Mouse (Mus musculus): ENCODE measurements around the gene Rnpepl1. TPM values are rescaled to one million over a fixed set of nuclear protein-coding genes. Genes with fewer than 3 reads are reported as not detected.

The Rnpepl1 gene
- polyA plus RNA-seq, 1 experiment = 30.9 TPM

DNA sequence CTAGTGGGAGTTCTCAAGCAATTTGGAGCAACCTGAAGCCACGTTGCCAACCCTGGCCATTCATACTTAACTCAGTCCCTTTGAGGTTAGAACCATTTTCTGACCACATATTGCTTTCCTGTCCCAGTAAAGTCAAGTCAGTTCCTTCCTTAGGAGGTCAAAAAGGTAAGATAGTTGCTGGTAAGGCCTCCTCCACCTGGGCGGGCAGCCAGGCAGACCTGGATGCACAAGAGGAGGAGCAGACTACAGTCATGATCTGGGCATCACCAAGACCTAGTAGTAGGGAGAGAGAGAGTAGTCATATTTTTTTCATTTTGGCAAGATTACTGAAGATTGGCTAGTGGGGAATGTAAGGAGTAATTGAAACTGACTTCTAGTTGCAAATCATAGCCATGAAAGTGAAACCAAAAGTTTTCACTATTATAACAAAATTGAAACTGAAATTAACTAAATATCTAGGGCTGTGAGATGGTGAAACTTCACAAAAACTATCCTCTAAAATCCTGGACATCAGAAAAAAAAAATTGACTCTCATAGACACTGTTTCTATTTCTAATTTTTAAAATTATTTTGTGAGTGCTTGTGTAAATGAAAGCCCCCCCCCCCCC, 4.8 kb upstream of the Rnpepl1 start:
- no peak for TF ChIP-seq CTCF (IDR thresholded peaks at IDR 0.05; ENCODE audit: borderline replicate concordance, insufficient read depth, low read length)
- no peak for TF ChIP-seq POLR2A (IDR thresholded peaks at IDR 0.05; ENCODE audit: low read depth, low read length)
- H3K27ac ChIP-seq (ENCODE audit: insufficient read depth, low read length) = no peak overlapping the region
- H3K4me3 ChIP-seq (ENCODE audit: insufficient read depth, low read length) = no peak overlapping the region
- H3K4me1 ChIP-seq (ENCODE audit: control insufficient read depth, insufficient read depth, low read length) = peaks cover 14% of the 10 kb centered on the region

DNA sequence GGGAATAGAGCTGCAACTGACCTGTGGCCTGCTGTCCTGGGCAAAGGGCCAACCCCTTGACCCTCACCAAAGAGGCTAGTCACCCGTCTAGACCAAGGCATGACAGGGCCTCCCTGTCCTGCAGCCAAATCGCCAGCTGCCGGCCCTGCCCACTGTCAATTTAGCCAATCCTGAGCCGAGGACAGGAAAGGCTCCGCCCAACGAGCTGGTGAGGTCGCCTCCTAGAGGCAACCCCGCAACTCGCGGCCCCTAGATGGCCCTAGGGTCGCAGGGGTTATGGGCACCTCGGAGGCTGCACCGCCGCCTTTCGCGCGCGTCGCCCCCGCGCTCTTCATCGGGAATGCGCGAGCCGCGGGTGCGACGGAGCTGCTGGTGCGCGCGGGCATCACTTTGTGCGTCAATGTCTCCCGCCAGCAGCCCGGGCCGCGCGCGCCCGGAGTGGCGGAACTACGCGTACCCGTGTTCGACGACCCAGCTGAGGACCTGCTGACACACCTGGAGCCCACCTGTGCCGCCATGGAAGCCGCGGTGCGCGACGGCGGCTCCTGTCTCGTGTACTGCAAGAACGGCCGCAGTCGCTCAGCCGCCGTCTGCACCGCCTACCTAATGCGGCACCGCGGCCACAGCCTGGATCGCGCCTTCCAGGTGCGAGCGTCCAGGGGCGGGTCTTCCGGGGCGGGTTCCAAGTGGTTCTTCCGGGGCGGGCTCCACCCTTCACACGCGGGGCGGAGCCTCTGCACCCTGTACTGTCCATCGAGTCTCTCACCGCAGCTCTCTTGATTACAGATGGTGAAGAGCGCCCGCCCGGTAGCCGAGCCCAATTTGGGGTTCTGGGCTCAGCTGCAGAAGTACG, 3.6 kb upstream of the Rnpepl1 start, which contains the start of gene Dusp28:
Dusp28 (plus strand) TSS at position 203 of the 853 bp plus-strand sequence.
- peaks cover 14% of the 10 kb centered on the region for H3K4me1 ChIP-seq (ENCODE audit: control insufficient read depth, insufficient read depth, low read length)
- peak within 1 kb of the TSS; percentile 63 for H3K4me3 ChIP-seq (ENCODE audit: insufficient read depth, low read length)
- H3K27ac ChIP-seq (ENCODE audit: insufficient read depth, low read length) = peak within 1 kb of the TSS; percentile 37; the same call in 1 of the 2 replicates
- peak; percentile 70 for TF ChIP-seq POLR2A (IDR thresholded peaks at IDR 0.05; ENCODE audit: low read depth, low read length)
- TF ChIP-seq CTCF (IDR thresholded peaks at IDR 0.05; ENCODE audit: borderline replicate concordance, insufficient read depth, low read length) = 0 out of 2 replicates have a peak, but pooled peaks have one; percentile 7

DNA sequence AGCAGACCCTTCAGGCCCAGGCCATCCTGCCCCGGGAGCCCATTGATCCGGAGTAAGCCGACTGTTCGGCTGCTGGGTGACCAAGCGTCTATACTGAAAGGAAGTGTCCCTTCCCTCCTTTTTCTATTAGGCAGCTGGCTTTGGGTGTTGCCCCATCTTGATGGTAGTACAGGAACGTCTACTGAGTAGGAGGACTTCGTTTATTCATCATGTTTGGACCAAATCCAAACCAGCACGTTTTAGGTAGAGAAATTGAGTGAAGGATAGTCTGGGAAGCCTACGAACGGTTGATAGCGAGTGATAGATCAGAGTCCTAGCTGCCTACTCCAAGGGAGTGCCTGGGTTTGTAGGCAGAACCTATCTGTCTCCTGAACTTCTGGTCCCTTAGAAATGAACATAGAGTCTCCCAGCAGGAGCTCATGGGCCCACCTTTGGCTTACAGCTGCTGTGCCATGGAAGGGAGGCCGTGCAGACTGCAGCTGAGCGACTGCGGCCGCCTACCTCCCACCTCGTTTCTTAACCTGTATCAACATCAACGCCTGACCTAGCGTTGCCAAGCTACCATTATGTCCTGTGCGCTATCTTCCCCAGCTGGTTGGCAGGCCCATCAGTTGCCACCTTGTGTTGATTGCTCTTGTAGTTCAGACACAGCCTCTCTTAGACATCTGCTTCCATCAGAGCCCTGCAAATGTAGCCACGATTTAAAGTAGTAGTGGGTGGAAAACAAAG, 2.8 kb upstream of the Rnpepl1 start:
- Histone ChIP-seq H3K4me1 (ENCODE audit: control insufficient read depth, insufficient read depth, low read length) (peaks cover 14% of the 10 kb centered on the region), H3K4me3 (ENCODE audit: insufficient read depth, low read length) (peak overlapping the region; percentile 63), H3K27ac (ENCODE audit: insufficient read depth, low read length) (no peak overlapping the region)
- TF ChIP-seq POLR2A (IDR thresholded peaks at IDR 0.05; ENCODE audit: low read depth, low read length) = no peak
- no peak for TF ChIP-seq CTCF (IDR thresholded peaks at IDR 0.05; ENCODE audit: borderline replicate concordance, insufficient read depth, low read length)

DNA sequence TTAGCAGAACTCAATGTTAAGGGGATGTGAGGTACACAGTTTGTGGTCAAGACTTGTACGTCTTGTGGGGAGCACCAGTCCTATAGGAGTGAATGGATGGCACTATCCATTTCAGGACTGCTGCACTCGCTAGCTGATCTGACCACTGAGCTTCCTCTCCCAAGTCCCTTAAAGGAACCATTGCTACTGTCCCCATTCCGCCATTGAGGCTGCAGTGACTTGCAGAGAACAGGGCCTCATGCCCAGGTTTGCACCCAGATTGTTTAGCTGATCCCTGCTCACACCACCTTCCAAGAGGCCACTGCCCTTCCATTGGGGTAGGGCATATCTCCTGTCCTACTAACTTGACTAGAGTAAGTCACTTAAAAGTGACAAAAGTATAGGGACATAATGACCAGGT, 1.9 kb upstream of the Rnpepl1 start:
- TF ChIP-seq CTCF (IDR thresholded peaks at IDR 0.05; ENCODE audit: borderline replicate concordance, insufficient read depth, low read length) (no peak), POLR2A (IDR thresholded peaks at IDR 0.05; ENCODE audit: low read depth, low read length) (no peak)
- no peak overlapping the region for H3K27ac ChIP-seq (ENCODE audit: insufficient read depth, low read length)
- peaks cover 8% of the 10 kb centered on the region for H3K4me1 ChIP-seq (ENCODE audit: control insufficient read depth, insufficient read depth, low read length)
- no peak overlapping the region for H3K4me3 ChIP-seq (ENCODE audit: insufficient read depth, low read length)

DNA sequence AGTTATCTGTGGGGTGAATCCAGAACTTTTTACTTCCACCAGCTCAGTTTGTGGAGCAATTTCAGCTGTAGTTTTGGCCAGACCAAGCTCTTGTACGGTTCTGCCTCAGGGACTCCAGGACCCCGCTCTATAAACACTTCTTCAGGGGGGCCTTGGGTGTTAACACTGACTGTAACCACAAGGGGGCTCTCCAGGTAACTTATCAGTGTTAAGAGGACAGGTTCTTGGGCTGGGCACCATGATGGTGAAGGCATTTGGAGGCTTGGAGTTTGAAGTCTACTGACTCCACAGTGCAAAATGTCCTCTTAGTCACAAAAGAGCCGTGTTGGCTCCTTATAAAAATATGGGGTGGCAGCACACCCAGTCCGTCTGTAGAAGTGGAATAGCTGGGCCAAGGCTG, 1.5 kb upstream of the Rnpepl1 start:
- no peak overlapping the region for H3K4me3 ChIP-seq (ENCODE audit: insufficient read depth, low read length)
- no peak overlapping the region for H3K27ac ChIP-seq (ENCODE audit: insufficient read depth, low read length)
- TF ChIP-seq POLR2A (IDR thresholded peaks at IDR 0.05; ENCODE audit: low read depth, low read length) = no peak
- TF ChIP-seq CTCF (IDR thresholded peaks at IDR 0.05; ENCODE audit: borderline replicate concordance, insufficient read depth, low read length) = no peak
- H3K4me1 ChIP-seq (ENCODE audit: control insufficient read depth, insufficient read depth, low read length) = peaks cover 8% of the 10 kb centered on the region

DNA sequence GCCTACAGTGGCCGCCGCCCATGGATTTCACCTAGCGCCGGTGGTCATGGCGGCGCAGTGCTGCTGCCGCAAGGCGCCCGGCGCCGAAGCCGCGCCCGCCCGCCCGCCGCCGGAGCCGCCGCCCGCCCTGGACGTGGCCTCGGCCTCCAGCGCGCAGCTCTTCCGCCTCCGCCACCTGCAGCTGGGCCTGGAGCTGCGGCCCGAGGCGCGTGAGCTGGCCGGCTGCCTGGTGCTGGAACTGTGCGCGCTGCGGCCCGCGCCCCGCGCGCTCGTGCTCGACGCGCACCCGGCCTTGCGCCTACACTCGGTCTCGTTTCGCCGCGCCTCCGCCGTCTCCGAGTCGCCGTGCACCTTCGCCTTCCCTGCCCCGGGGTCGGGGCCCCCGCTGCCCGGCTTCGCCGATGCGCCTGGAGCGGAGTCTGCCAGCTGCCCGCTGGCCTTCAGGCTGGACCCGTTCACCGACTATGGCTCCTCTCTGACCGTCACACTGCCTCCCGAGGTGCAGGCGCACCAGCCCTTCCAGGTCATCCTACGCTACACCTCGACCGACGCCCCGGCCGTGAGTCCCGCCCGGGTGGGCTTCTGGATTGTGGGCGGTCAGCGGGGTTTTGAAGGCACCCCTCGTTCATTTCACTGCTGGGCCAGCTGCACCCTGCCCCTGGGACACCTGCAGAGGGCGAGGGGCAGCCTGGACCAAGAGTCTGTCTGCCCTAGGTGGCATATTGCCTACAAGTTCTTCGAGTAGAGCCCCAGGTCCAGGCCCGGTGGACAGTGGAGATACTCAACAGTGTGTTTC, 540 bp downstream of the Rnpepl1 start:
- H3K4me1 ChIP-seq (ENCODE audit: control insufficient read depth, insufficient read depth, low read length) = peaks cover 5% of the 10 kb centered on the region
- H3K4me3 ChIP-seq (ENCODE audit: insufficient read depth, low read length) = peak overlapping the region; percentile 85
- H3K27ac ChIP-seq (ENCODE audit: insufficient read depth, low read length) = no peak overlapping the region
- no peak for TF ChIP-seq CTCF (IDR thresholded peaks at IDR 0.05; ENCODE audit: borderline replicate concordance, insufficient read depth, low read length)
- TF ChIP-seq POLR2A (IDR thresholded peaks at IDR 0.05; ENCODE audit: low read depth, low read length) = 0 out of 2 replicates have a peak, but pooled peaks have one; percentile 33

DNA sequence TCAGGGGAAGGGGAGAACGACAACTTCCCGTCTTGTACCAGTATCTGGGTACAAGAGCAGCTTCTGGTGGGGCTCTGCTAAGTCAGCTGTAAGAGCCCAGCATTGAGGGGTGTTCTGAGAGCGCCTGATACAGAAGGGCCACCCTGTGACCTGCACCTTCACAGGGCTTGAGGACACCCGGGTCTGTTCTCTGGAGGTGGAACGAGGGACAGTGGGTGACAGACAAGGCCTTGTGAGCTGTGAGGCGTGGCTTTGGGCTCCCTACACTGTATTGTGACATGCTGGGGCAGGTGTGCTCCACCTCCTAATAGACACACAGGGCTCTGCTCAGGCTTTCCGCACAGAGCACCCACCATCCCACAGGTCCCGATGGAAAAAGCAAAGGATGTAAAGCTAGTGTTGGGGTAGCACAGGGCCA, 1.1 kb downstream of the Rnpepl1 start:
- peaks cover 5% of the 10 kb centered on the region for H3K4me1 ChIP-seq (ENCODE audit: control insufficient read depth, insufficient read depth, low read length)
- no peak overlapping the region for H3K27ac ChIP-seq (ENCODE audit: insufficient read depth, low read length)
- H3K4me3 ChIP-seq (ENCODE audit: insufficient read depth, low read length) = peak overlapping the region; percentile 85
- no peak for TF ChIP-seq CTCF (IDR thresholded peaks at IDR 0.05; ENCODE audit: borderline replicate concordance, insufficient read depth, low read length)
- TF ChIP-seq POLR2A (IDR thresholded peaks at IDR 0.05; ENCODE audit: low read depth, low read length) = no peak

DNA sequence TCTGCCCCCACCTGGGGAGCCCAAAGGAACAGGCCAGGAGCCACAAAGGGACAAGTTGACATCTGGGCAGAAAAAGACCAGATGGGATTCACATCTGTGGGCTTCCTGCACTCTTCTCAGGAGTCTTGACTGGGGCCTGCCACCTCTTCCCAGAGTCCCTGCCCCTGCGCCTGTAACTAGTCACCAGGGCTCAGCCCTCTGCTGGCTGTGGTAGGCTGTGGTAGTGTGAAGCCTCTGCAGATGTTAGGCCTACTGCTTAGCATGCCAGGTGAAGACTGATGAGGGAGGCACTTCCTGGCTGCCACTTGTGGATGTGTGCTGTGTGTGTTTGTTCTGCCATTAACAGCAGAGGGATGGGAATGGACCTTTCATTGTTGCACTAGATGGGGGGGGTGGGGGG, 1.7 kb downstream of the Rnpepl1 start:
- TF ChIP-seq POLR2A (IDR thresholded peaks at IDR 0.05; ENCODE audit: low read depth, low read length) (no peak), CTCF (IDR thresholded peaks at IDR 0.05; ENCODE audit: borderline replicate concordance, insufficient read depth, low read length) (no peak)
- peak overlapping the region; percentile 85 for H3K4me3 ChIP-seq (ENCODE audit: insufficient read depth, low read length)
- H3K27ac ChIP-seq (ENCODE audit: insufficient read depth, low read length) = no peak overlapping the region
- peaks cover 5% of the 10 kb centered on the region for H3K4me1 ChIP-seq (ENCODE audit: control insufficient read depth, insufficient read depth, low read length)

DNA sequence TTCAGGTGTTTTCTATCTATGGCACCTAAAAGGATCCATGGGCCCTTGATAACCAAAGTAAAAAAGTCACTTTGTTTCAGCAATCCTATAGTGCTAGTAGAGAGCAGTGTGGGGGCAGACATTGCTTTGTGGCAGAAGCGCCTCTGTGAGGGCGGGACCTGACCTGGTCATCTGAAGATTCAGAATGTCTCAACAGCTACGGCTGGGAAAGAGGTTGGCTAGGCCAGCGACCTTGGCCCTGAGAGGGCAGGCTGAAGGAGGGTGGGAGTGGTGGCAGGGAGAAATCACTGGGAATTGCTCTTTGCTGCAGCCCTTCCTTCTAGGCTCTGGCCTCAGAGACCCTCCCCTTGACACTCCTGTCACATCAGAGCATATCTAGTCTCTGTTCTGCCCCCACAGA, 3.7 kb downstream of the Rnpepl1 start:
- no peak for TF ChIP-seq CTCF (IDR thresholded peaks at IDR 0.05; ENCODE audit: borderline replicate concordance, insufficient read depth, low read length)
- no peak for TF ChIP-seq POLR2A (IDR thresholded peaks at IDR 0.05; ENCODE audit: low read depth, low read length)
- H3K4me3 ChIP-seq (ENCODE audit: insufficient read depth, low read length) = no peak overlapping the region
- H3K27ac ChIP-seq (ENCODE audit: insufficient read depth, low read length) = no peak overlapping the region
- peaks cover 2% of the 10 kb centered on the region; the same call in 1 of the 2 replicates for H3K4me1 ChIP-seq (ENCODE audit: control insufficient read depth, insufficient read depth, low read length)
